Mouse (Mus musculus): ENCODE data around the gene Acbd4.

Acbd4 gene

DNA sequence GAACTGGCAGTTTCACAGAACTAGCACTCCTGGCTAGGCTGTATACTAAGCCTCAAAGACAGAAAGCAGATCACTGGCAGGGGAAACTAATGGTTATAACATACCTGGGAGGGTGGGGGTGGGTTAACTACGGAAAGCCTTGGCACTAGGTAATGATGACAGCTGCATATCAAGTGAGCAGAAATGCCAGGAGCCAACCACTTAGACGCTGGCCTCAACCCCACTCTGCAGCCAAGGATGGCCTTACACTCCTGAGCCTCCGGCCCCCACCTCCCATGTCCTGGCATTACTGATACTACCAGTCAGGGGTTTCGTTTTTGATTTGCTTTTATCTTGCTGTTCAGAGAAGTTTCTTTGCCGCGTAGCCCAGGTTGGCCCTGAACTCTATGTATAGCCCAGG, 5.7 kb upstream of the Acbd4 start:
- Histone ChIP-seq H3K27me3 (ENCODE audit: insufficient read depth, low read length) (peaks cover 25% of the 10 kb centered on the region), H3K9me3 (ENCODE audit: low read length) (no peaks in the 10 kb centered on the region), H3K4me3 (replicated peaks; ENCODE audit: low read length) (no peak overlapping the region), H3K4me1 (replicated peaks; ENCODE audit: low read depth, low read length) (peaks cover 75% of the 10 kb centered on the region), H3K36me3 (ENCODE audit: insufficient read depth, low read length) (no peaks in the 10 kb centered on the region)
- TF ChIP-seq POU5F1 (IDR thresholded peaks at IDR 0.05; ENCODE audit: borderline replicate concordance, low read length) (no peak), CTCF (conservative IDR thresholded peaks at IDR 0.05; ENCODE audit: low read length) (no peak), NANOG (IDR thresholded peaks at IDR 0.05; ENCODE audit: borderline replicate concordance, low read length) (no peak)

DNA sequence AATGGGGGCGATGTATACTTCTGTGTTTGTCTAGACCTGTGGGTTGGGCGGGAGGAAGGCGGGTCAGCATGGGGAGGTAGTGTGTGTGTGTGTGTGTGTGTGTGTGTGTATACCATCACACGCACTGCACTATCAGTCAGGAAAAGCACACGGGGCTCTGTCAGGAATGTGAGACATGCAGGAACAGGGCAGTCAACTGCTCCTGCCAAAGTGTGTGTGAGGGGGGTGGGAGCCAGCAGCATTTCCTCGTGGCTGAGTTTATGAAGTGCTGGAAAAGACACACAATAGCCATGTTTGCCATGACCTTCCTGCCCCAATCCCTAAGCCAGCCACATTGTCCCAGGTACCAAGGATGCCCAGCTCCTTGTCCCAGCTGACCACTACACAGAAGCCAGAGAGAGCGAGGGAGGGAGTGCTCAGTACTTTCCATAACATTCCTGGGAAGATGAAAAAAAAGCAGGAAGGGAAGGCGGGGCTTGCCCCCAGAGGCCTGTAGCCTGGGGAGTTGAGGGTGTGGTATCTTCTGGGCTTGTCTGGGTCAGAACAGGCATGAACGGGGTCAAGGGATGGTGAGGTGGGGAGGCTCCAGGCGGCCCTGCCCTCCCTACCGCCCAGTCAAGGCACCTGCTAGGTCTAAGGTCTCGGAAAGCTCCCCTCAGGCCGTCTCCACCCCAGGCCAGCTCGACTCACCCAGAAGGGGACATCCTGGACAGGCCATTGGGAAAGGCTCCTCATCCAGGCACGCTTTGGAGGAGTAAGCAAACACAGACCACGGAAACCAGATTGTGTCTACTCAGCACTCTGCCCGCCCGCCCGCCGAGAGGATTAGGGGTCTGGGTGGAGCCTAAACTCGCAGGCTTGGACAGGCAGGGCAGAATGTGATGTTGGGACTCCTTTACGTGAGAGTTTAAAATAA, 4.2 kb upstream of the Acbd4 start:
- no peak for TF ChIP-seq CTCF (conservative IDR thresholded peaks at IDR 0.05; ENCODE audit: low read length)
- TF ChIP-seq NANOG (IDR thresholded peaks at IDR 0.05; ENCODE audit: borderline replicate concordance, low read length) = no peak
- TF ChIP-seq POU5F1 (IDR thresholded peaks at IDR 0.05; ENCODE audit: borderline replicate concordance, low read length) = no peak
- H3K27me3 ChIP-seq (ENCODE audit: insufficient read depth, low read length) = peaks cover 39% of the 10 kb centered on the region
- peak overlapping the region; percentile 73 for H3K4me3 ChIP-seq (replicated peaks; ENCODE audit: low read length)
- no peaks in the 10 kb centered on the region for H3K36me3 ChIP-seq (ENCODE audit: insufficient read depth, low read length)
- H3K4me1 ChIP-seq (replicated peaks; ENCODE audit: low read depth, low read length) = peaks cover 86% of the 10 kb centered on the region
- no peaks in the 10 kb centered on the region for H3K9me3 ChIP-seq (ENCODE audit: low read length)

DNA sequence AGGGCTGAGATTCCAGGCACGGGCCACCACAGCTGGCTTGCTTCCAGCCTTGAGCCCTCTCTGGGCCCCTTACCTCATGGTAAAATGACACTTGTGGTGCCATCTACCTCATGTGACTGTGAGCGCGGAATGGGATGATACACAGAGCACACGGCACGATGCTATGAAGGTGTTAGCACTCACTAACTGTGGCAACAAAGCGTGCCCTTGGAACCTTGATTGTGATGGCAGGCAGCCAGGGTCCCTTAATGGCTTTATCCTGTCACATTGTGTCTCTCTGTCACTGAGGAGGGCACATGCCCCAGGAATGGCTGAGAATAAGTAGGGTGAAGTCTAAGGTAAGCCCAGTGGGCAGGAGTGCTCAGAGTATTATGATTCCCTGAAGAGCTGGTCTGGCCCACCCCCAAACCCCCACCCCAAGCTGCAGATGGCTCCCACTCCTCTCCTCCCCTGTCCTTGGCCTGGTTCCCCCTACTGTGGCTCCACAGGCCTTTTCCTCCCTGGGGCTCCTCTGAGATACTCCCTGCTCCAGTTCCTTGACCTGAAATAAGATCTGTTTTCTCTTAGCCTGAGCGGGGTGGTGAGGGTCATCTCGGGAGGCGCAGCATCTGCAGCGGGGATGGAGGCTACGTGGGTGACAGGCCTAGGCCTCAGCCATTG, 2.8 kb upstream of the Acbd4 start:
- TF ChIP-seq CTCF (conservative IDR thresholded peaks at IDR 0.05; ENCODE audit: low read length) (no peak), POU5F1 (IDR thresholded peaks at IDR 0.05; ENCODE audit: borderline replicate concordance, low read length) (no peak), NANOG (IDR thresholded peaks at IDR 0.05; ENCODE audit: borderline replicate concordance, low read length) (no peak)
- H3K27me3 ChIP-seq (ENCODE audit: insufficient read depth, low read length) = peaks cover 45% of the 10 kb centered on the region
- H3K4me3 ChIP-seq (replicated peaks; ENCODE audit: low read length) = peak overlapping the region; percentile 3; the same call in 1 of the 2 replicates
- peaks cover 92% of the 10 kb centered on the region for H3K4me1 ChIP-seq (replicated peaks; ENCODE audit: low read depth, low read length)
- no peaks in the 10 kb centered on the region for H3K36me3 ChIP-seq (ENCODE audit: insufficient read depth, low read length)
- no peaks in the 10 kb centered on the region for H3K9me3 ChIP-seq (ENCODE audit: low read length)

DNA sequence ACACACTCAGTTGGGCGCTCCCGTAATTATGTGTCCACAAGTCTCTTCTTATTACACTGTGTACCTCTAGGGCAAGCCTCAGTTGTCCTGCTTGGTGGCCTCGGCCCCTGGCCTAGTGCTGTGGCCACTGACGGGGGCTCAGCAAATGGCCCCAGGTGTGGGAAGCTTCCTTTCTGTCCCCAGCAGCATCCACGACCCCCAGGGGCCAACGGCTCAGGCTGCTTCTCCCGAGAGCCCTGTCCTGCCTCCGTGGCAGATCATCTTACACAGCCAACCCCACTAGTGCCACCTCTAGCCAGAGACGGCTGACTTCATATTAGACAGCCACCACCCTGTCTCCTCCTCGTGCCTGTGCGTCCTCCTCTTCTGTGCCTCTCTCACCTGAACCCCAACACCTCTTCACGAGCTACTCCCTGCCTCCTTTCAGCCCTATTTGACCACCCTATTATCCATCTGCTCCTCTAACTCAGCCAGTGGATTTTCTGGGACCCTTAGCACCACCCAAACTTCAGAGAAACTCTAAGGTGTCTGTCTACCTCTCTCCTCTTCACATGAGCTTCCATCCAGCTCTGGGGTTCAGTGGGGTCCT, 2.0 kb upstream of the Acbd4 start:
- no peak overlapping the region for H3K4me3 ChIP-seq (replicated peaks; ENCODE audit: low read length)
- H3K27me3 ChIP-seq (ENCODE audit: insufficient read depth, low read length) = peaks cover 46% of the 10 kb centered on the region
- H3K36me3 ChIP-seq (ENCODE audit: insufficient read depth, low read length) = no peaks in the 10 kb centered on the region
- H3K4me1 ChIP-seq (replicated peaks; ENCODE audit: low read depth, low read length) = peaks cover 92% of the 10 kb centered on the region
- no peak for TF ChIP-seq CTCF (conservative IDR thresholded peaks at IDR 0.05; ENCODE audit: low read length)
- TF ChIP-seq POU5F1 (IDR thresholded peaks at IDR 0.05; ENCODE audit: borderline replicate concordance, low read length) = no peak
- TF ChIP-seq NANOG (IDR thresholded peaks at IDR 0.05; ENCODE audit: borderline replicate concordance, low read length) = no peak
- no peaks in the 10 kb centered on the region for H3K9me3 ChIP-seq (ENCODE audit: low read length)

DNA sequence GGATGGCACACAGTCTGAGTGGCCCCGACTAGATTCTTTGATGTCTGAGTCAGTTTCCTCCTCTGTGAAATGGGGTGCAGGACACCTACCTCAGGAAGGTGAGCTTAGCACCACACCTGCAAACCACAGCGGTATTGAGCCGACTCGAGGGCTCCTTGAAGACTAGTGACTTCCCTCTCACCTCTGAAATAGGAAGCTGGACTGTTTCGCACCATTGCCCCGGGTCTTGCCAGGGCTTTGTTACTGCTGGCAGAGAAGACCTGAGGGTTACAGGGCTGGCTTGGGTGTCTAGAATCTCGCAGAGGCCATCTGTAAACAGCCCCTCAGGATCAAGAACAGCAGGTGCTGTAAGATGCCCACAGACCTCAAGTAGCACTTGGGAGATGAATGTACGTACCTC, 1.1 kb upstream of the Acbd4 start:
- Histone ChIP-seq H3K4me3 (replicated peaks; ENCODE audit: low read length) (peak overlapping the region; percentile 82; the same call in 1 of the 2 replicates), H3K36me3 (ENCODE audit: insufficient read depth, low read length) (peaks cover 8% of the 10 kb centered on the region; the same call in 1 of the 2 replicates), H3K4me1 (replicated peaks; ENCODE audit: low read depth, low read length) (peaks cover 92% of the 10 kb centered on the region), H3K9me3 (ENCODE audit: low read length) (no peaks in the 10 kb centered on the region), H3K27me3 (ENCODE audit: insufficient read depth, low read length) (peaks cover 48% of the 10 kb centered on the region)
- TF ChIP-seq POU5F1 (IDR thresholded peaks at IDR 0.05; ENCODE audit: borderline replicate concordance, low read length) (no peak), NANOG (IDR thresholded peaks at IDR 0.05; ENCODE audit: borderline replicate concordance, low read length) (no peak), CTCF (conservative IDR thresholded peaks at IDR 0.05; ENCODE audit: low read length) (no peak)

DNA sequence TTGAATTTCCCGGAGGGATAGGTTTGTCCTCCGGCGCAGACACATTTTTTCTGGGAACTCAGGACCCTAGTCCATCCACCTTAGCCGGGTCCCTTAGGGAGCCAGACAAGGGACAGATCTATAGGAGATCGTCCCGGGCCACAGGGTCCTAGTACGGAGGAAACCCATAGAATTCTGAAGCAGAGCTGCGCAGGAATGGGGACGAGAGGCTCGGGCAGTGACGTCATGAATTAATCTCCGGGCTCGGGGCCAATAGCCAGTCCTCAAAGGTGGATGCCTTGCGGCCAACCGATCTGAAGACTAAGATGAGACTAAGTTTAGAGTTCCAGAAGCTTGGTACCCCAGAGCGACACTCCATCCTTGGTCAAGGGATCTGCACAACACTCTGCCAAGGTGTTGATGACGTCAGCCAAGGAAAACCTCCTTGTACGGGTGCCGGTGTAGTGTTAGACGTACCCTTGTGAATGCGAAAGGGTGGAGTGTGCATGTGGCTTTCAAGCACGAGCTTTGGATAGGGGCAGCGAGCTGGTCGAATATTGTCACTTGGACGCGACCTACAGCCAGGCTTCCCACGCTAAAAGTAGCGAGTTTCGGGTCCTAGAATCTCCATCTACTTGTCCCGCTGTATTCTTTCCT, 502 bp downstream of the Acbd4 start:
- H3K36me3 ChIP-seq (ENCODE audit: insufficient read depth, low read length) = peaks cover 19% of the 10 kb centered on the region; the same call in 1 of the 2 replicates
- peaks cover 91% of the 10 kb centered on the region for H3K4me1 ChIP-seq (replicated peaks; ENCODE audit: low read depth, low read length)
- H3K9me3 ChIP-seq (ENCODE audit: low read length) = no peaks in the 10 kb centered on the region
- TF ChIP-seq POU5F1 (IDR thresholded peaks at IDR 0.05; ENCODE audit: borderline replicate concordance, low read length) (no peak), NANOG (IDR thresholded peaks at IDR 0.05; ENCODE audit: borderline replicate concordance, low read length) (no peak), CTCF (conservative IDR thresholded peaks at IDR 0.05; ENCODE audit: low read length) (no peak)
- H3K4me3 ChIP-seq (replicated peaks; ENCODE audit: low read length) = peak overlapping the region; percentile 82
- H3K27me3 ChIP-seq (ENCODE audit: insufficient read depth, low read length) = peaks cover 48% of the 10 kb centered on the region

DNA sequence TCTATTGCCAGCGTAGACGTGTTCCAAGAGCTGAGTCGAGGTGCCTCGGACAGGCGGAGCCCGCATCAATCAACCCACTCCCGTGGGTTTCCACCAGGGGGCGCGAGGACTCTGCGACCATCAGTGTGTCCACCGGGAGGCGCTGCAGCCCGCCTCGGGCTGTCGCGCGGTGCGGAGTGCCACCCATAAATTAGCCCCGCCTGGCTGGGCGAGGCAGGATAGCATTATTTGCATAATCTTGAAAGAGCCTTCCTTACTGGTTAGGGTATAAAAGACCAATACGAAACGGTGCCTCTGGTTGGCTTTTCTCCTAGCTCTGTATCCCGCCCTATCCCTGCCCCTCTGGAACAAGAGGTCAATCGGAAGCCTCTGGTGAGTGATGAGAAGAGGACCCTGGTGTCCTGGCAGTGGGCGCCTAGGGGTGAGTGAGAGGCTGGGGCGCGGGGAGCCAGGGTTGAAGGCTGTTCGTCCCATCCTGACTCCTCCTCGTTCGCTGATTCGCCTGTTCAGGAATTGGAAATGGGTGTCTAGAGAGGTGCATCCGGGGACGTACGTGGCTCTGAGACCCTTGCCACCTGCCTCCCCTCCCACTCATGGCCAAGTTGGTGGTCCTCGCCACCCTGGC, 1.4 kb downstream of the Acbd4 start:
- peak overlapping the region; percentile 82 for H3K4me3 ChIP-seq (replicated peaks; ENCODE audit: low read length)
- H3K27me3 ChIP-seq (ENCODE audit: insufficient read depth, low read length) = peaks cover 48% of the 10 kb centered on the region
- H3K36me3 ChIP-seq (ENCODE audit: insufficient read depth, low read length) = peaks cover 20% of the 10 kb centered on the region; the same call in 1 of the 2 replicates
- H3K4me1 ChIP-seq (replicated peaks; ENCODE audit: low read depth, low read length) = peaks cover 88% of the 10 kb centered on the region
- TF ChIP-seq POU5F1 (IDR thresholded peaks at IDR 0.05; ENCODE audit: borderline replicate concordance, low read length) = no peak
- peak; percentile 71 for TF ChIP-seq CTCF (conservative IDR thresholded peaks at IDR 0.05; ENCODE audit: low read length)
- H3K9me3 ChIP-seq (ENCODE audit: low read length) = no peaks in the 10 kb centered on the region

Measured in E14TG2a.4 (cell line).